Mouse (Mus musculus) kidney, adult 2 months (tissue): ENCODE results near the gene Fanca.

Experiments
- CTCF ChIP-seq: fragments of 200-500 bp; conservative IDR thresholded peaks from 2 replicates; pipeline ENCODE4 v1.5.1; 2011; ENCODE audit warnings: low read depth, mild to moderate bottlenecking, control low read depth, low read length, moderate library complexity, mixed read lengths; ENCODE audit not compliant: insufficient read depth, insufficient read length
- POLR2A ChIP-seq: fragments of 200-500 bp; IDR thresholded peaks from one replicate; pipeline ENCODE4 v1.6.1; 2011; ENCODE audit warnings: low read depth, low read length, control low read depth

- TF ChIP-seq POLR2A (no peak), CTCF (no peak)
These were observed 26.1 kb downstream of the Fanca start for GRCm38 (mm10) chr8:123292281-123292680.
